Mouse (Mus musculus) layer of hippocampus, adult 9-10 months (tissue): Measurements from ENCODE around the gene Slc2a10.
"Not testable (repeated sequence)": the region's sequence is repeated elsewhere in the genome, so short reads cannot be mapped to it uniquely, and the experiment has no call there.

Source experiments
- DNase-seq: peaks from one replicate; pipeline ENCODE4 v3.0.0; 2022; ENCODE audit warnings: low spot score

The Slc2a10 gene

DNA sequence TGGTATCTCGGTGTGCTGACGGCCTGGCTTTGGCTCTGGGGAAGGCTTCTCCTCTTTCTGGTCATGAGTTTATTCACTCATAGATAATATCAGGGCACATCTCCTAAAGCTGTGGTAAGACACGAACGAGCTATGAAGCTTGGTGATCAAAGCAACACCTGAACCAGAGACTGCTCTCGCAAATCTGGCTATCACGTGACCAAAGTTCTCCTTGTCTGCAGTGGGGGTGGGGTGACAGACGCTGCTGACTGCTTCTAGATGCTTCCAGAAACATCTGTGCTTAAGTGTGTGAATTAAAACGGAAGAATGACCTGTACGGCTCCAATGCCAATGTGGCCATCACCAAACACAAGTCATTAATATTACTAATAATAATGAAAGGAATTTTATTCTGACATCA is 6.1 kb downstream of the Slc2a10 start:
- DNase-seq, result no peak

DNA sequence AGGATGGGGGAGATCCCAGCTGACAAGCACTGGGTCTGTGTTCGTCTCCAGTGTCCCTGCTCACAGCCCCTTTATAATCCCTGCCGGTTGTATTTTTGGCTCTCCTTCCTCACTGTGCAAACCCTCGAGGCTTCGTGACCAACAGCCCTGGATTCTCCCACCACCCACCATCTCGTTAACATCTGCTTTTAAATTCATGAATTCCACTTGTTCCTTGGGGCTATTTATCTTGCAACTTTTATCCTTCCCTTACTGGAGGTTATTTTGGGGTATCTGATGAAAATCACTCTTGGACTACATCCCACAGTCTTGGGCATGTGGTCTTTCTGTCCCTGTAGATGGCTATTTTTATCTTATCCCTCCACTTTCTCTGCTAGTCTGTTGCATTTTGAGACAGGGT is 6.9 kb downstream of the Slc2a10 start:
- no peak for DNase-seq

DNA sequence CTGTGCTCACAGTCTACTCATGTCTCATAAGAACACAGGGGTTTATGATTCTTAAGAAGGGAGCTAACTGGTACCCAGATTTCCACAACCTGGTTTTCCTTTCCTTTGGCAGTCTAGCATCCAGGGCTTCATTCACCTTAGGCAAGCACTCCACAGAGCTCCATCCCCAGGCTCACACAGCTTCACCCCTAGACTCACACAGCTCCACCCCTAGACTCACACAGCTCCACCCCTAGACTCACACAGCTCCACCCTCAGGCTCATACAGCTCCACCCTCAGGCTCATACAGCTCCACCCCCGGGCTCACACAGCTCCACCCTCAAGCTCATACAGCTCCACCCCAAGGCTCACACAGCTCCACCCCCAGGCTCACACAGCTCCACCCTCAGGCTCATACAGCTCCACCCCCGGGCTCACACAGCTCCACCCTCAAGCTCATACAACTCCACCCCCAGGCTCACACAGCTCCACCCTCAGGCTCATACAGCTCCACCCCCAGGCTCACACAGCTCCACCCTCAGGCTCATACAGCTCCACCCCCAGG is 7.4 kb downstream of the Slc2a10 start:
- DNase-seq, result not testable (repeated sequence)

DNA sequence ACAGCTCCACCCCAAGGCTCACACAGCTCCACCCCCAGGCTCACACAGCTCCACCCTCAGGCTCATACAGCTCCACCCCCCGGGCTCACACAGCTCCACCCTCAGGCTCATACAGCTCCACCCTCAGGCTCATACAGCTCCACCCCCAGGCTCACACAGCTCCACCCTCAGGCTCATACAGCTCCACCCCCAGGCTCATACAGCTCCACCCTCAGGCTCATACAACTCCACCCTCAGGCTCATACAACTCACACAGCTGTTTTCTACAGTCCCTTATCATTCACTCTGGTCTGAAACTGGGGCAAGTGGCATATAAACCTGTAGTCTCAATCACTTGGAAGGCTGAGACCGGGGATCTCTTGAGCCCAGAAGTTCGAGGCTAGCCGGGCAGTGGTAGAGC is 7.9 kb downstream of the Slc2a10 start:
- DNase-seq, result not testable (repeated sequence)

DNA sequence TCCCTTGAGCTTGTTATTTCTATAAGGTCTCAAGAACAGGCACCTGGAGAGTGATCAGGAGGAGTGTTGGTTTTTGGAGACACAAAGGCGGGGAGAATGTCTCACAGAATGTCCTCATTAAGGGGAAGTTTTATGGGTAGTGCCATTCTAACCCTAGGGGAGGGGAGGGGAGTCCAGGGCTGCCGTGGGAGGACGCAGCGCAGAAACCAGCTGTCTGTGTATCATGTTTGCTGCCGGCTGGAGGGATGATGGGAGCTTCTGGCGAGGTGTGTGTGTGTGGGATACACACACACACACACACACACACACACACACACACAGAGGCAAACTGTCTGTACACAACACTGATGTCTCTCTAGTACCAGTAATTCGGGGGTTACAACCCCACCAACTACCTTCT is 8.8 kb downstream of the Slc2a10 start:
- DNase-seq, result no peak

DNA sequence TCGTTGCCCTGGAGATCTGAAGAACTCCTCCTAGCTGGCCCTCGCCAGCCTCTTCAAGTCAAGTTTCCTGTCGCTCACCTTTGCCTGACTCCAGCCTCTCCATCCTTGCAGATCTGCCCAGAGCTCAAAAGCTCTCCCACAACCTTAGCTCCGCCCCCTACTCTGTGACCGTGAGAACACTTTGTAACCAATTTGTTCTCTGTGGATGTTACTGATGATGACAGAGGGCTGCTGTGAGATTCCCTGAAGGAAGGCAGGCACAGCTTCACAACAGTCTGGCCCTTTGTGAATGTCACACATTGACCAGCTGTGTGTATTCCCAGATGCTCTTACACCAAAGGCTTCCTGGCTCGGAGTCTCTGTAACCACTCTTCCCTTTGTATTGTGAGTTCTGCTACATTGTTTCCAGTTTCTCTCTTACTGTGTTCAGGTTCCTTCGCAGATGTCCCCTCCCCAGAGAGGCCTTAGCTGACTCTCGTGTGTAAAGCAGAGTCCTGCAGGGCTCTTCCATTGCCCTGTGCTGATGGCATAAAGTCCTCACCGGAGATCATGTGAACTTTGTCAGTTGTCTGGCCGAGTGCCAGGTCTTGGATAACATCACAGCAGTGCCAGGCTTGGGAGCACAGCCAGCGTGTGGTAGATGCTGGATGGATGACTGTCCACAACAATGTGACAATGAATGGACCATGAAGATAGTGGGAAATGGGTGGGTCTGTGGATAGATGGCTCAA is 9.4 kb downstream of the Slc2a10 start:
- DNase-seq, result no peak

DNA sequence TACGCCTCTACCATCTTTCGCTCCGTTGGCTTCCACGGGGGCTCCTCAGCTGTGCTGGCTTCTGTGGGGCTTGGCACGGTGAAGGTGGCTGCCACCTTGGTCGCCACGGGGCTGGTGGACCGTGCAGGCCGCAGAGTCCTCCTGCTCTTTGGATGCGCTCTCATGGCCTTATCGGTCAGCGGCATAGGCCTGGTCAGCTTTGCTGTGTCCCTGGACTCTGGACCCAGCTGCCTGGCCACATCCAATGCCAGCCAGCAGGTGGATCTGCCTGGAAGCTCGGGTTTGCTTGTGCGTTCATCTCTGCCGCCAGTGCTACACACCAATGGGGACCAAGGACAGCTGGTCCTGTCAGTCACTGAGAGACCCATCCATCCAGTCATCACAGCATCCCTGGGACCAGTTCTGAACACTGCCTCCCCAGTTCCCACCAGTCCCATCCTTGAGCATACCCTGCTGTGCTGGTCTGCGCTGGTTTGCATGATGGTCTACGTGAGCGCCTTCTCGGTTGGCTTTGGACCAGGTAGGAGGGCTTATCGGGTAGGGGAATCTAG is 11.7 kb downstream of the Slc2a10 start:
- no peak for DNase-seq

DNA sequence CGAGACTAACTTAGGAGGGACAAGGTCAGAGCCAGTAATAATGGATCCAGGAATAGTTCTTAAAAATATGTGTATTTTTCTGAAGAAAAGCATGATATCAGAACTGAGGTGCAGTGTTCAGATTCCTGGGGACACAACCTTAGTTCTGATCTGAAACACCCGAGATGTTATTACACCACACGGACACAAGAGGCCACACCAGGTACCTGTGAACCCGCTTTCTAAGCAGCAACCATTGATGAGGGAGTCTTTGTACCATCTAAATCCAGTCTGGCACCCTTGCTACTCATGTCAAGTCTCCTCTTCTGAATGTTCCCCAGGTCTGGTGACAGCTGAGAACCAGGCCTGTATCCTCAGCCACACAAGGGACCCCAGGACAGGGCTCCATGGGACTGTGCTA is 22.0 kb downstream of the Slc2a10 start:
- DNase-seq, result no peak

DNA sequence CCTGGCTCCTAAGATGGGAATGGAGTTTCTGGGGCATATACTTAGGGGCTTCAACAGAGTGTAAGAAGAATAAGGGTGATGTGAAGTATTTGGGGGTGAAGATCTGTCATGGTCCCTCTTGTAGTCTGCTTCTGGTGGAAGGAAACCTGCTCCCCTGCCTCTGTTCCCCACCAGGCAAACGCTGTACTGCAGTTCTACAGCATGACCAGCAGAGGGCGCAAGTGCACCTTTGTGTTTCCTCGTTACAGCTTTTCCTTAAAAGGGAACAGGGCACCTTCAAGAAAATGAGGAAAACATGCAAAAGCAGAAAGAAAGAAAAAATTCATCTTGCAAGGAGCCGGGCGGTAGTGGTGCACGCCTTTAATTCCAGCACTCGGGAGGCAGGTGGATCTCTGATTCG is 25.5 kb downstream of the Slc2a10 start:
- DNase-seq, result no peak

DNA sequence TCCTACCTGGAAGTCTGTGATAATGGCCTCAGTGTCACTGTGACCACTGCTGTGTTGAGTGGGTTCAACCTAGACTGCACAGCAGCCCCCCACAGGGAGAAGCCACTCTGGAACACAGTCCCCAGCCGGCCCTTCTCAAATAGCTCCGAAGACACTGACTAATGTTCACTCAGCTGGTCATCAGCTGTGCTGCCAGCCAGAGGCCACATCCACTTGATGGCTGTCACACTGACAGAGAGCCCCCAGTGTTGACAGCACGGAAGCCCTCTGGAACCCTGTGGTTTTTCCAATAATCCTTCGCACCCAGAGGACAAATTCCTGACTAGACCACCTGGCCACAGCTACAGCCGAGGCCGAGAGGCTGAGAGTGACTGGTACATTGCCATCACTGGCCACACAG is 30.2 kb downstream of the Slc2a10 start:
- no peak for DNase-seq

DNA sequence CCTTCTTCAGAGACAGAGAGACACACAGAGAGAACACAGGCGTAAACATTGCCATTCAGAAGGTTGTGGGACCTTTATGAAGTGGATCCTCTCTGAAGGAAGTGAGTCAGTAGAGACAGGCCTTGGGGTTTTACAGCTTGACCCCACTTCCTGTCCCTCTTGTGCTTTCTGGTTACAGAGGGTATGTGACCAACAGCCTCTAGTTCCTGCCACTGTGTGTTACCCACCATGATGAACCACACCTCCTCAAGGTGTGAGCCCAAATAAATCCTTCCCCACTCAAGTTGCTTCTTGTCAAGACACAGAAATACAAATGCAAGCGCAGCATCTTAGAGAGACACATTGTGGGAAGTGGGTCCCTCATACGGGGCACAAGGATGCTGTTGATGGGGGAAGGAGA is 37.4 kb downstream of the Slc2a10 start:
- DNase-seq, result no peak

DNA sequence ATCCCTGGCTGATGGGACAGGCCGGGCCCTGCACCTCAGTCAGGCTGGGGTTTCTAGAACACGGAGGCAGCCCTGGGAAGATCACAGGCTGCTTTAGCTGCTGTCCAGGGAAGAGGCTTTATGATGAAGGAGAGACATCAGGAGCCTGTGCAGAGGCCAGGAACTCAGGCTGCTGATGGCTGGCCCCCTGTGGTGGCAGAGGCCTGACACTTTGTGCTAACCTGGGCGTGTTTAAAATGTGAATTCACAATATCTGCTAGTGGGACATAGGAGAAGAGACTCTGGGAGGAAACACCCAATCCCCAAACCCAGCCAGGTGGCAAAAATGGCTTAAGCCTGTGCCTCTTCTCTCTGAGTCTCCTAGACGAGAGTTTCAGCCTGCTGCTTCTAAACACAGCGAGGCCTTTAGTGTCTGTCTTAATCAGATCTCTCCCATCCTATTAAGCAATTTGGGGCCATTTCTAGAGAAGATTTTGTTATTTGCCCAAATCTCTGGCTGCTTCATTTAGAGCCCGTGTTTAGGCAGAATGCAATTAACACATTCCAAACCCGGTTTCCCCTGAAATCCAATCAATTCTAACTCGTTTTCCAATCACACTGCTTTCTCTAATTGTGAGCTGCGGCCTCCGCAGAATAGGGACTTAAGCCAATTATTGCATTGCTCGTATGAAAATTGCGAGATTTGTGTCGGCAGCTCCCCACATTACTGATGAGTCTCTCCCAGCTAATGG is 39.5 kb downstream of the Slc2a10 start:
- DNase-seq, result no peak

DNA sequence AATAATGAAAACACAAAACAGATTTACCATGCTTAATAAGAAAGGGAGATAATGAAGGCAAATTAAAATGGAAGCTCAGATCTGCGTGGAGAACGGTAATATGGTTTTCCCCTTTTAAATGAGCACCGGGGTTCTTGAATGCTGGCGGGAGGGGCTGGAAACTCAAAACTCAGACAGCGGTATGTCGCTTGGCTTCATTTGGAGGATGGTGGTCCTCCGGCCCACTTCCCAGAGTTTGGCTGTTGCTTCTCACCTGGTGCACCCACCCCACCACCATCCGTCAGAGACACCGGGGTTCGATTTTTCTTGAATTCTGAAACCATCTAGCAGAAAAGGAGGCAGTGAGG is 40.1 kb downstream of the Slc2a10 start:
- no peak for DNase-seq

DNA sequence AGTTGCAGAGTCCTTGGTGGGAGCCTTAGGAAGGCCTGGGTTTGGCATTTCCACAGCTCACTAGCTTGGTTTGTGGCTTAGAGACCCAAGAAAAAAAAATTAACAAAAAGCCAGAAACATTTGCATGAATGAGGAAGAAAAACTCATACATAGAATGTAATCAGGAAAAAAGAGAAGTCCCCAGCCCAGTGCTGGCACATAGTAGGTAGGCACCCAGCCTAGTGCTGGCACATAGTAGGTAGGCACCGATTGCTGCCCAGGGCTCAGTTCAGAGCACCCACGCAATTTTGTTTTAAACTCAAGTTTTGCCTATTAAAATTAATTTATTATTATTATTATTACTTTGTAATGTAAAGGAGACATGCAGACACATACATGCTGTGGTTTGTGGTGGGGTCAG is 42.1 kb downstream of the Slc2a10 start:
- DNase-seq, result no peak

DNA sequence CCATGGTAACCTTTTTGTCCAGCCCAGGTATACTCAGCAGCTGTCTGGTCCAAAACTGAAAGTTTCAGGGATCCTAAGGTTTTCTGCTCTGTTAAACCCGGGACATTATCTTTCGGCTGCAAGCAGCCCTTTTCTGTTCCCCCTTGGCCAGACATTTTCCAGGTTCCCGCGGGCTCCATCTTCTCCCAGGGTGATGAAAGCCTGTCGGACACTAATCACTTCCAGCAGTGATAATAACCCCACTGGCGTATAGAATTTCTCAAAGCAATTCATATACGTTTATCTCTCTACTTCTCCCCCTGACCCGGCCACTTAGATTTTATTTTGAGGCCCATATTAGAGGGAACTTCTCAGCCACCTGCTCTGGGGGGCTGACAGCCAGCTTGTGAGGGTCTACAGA is 42.8 kb downstream of the Slc2a10 start:
- DNase-seq, result no peak

DNA sequence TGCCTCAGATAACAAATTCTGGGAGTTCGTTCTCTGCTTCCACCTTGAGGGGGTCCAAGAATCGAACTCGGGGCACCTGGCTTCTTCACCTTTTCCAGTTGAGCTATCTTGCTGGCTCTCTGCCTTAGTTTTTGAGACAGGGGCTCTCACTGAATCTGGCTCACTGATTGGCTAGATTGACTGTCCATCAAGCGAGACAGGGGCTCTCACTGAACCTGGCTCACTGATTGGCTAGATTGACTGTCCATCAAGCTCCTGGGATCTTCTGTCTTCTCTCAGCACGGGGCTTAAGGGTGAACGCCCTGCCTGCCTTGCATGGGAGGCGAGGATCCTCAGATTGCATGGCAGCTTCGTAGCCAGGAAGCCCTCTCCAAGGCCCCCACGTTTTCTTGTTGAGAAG is 43.8 kb downstream of the Slc2a10 start:
- no peak for DNase-seq

DNA sequence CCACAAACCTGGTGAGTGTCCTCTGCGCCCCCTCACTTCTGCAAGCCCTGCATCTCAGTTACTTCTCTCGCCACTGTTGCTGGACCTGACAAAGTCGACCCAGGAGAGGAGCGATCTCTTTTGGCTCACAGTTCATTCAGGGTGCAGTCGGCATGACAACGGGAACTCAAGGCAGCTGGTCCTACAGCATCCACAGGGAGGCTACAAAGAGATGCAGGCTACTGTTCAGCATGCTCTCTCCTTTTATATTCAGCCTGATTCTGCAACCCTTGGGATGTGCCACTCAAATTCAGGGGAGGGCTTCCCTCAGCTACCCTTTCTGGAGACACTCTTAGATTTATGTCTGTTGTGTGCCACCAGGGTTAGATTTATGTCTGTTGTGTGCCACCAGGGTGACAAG is 45.0 kb downstream of the Slc2a10 start:
- DNase-seq, result no peak

DNA sequence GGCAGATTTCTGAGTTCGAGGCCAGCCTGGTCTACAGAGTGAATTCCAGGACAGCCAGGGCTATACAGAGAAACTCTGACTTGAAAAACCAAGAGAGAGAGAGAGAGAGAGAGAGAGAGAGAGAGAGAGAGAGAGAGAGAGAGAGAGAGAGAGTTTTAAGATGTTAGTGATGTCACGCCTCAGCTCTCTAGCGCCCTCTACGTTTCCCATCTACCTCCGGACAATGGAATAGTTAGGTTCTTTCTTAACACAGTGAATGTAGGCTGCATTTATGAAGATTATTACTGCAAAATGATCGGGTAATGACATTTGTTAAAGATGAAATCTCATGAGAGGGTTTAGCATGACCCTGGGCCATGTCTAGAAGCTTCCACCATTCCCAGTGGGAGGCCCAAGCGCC is 46.8 kb downstream of the Slc2a10 start:
- DNase-seq, result not testable (repeated sequence)

DNA sequence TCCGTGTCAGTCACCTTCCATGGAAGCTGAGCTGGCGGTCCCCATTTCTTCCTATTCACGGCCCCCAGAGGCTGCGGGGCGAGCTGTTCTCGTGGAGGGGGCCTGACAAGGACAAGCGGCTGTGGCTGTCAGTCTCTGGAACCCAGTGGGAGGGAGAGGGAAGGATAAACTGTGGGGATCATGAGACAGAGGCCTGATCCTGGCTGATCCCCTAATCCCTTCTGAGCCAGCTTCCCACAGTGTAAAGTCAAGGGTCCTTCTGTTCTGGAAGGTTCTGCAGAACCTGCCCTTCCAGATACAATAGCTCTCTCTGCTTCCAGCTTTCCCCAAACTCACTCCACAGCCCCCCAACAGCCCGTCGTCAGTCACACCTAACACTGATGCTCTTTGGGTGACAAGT is 50.5 kb downstream of the Slc2a10 start:
- DNase-seq, result no peak

DNA sequence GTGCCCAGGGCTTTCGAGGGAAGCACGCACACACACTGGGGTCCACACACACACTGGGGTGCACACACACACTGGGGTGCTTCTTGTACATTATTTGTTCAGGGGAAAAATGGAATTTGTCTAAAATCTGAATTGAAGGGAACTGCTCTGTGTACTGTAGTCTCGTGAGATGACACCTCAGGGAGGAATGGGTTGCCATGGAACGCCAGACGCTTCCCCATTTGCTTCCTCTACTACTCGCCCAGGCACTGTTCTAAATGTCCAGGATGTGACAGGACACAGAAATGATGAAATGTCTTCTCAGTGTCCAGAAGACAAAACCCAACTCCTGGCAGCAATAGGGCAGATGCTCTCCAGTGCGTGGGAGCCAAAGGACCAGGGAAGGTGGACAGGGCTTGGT is 53.7 kb downstream of the Slc2a10 start:
- no peak for DNase-seq

DNA sequence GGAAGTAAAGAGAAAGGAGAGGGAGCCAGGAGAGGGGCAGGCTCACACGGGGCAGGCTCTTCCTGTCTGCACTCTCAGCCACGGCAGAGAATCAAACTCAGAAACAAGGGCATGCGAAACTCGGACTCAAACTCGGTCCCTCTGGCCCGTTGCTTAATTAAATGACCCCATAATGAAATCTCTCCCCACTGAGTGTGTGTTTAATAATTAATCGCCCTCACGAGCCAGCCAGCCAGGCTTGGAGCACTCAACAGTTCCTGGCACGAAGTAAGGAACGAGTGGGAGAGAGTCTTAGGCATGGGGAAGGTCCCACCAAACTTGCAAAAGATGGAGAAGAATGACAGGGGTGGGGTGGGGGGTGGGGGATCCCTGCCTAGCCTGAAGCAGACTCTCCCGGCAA is 55.3 kb downstream of the Slc2a10 start:
- no peak for DNase-seq

DNA sequence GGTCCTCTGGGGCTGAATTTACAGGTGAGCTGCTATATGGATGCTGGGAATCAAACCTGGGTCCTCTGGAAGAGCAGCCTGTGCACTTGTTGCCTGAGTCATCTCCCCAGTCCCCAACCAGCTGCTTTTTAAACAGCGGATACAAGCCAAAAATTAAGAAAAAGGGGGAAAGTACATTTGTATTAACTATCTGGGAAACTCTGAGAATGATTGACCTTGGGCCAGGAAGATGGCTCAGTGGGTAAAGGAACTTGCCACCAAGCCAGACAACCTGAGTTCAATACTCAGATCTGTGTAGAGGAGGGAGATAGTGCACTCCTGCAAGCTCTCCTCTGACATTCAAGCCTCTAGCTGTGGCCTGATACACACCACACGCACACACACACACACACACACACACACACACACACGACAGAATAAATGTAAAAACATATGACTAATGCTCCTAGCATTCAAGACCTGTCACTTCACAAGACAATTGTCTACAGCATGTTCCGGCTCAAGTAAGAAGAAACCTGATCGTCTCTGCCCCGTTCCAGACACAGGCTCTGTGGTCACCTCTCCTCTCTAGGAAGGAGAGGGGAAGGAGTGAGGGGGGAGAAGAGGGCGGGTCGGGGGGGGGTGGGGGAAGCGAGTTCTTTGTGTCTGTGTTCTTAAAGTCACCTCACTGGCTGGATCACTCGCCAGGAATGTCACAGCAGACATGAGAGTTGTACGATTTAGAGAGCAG is 56.1 kb downstream of the Slc2a10 start:
- no peak for DNase-seq

DNA sequence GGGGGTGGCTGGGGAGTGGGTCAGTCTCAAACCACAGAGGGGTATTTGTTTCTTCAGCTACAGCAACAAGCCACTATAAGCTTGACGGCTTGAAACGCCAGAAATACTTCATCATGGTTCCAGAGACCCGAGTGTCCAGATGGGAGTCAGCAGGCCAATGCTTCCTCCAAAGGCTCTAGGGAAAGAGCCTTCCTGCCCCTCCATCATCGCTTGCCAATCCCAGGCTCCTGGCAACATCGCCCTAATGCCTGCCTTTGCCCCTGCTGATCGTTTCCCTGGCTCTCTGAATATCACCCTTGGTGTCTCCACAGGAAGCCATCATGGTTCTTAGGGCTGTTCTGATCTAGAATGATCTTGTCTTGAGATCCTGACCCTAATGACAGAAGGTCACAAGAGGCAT is 58.3 kb downstream of the Slc2a10 start:
- no peak for DNase-seq
